Comparison of ENCODE assay signal across 9 mouse cellular contexts in genomic region chr17:10441501-10442111, GRCm38 (mm10).
A peak's percentile ranks its signal among the peaks of the same experiment; 100 is the strongest.
DNase-seq lines count a peak whose midpoint lies in the region; ATAC-seq and TF ChIP-seq lines count a peak whose summit lies in the region.
"Had no signal": no experiment of that assay in that cellular context is flagged by ENCODE, and none has a peak within 500 bp of the region (broad histone marks: within the 10 kb centered on the region; RNA-seq: fewer than 3 reads in every experiment).

No protein-coding gene starts in this region.

- WGBS in kidney, adult 2 months = 51% methylated on average over 16 of the region's 16 CpGs
- 30% methylated on average over 16 of the region's 16 CpGs for WGBS in forebrain, embryonic 10.5 days
- WGBS in midbrain, embryonic 13.5 days = 11% methylated on average over 16 of the region's 16 CpGs
- WGBS in intestine, postnatal 0 days = 59% methylated on average over 16 of the region's 16 CpGs

- no peaks in the 10 kb centered on the region for H3K36me3 ChIP-seq in kidney, adult 2 months (ENCODE audit: control insufficient read depth, insufficient read depth, low read length)
- H3K36me3 ChIP-seq in forebrain, embryonic 10.5 days (replicated peaks) = no peaks in the 10 kb centered on the region
- no peaks in the 10 kb centered on the region for H3K36me3 ChIP-seq in midbrain, embryonic 13.5 days
- H3K36me3 ChIP-seq in intestine, postnatal 0 days (ENCODE audit: control insufficient read depth, insufficient read depth) = no peaks in the 10 kb centered on the region

- peak; percentile 94 for ATAC-seq in midbrain, embryonic 13.5 days
- no peak for ATAC-seq in intestine, postnatal 0 days

- no peak overlapping the region for H3K27ac ChIP-seq in kidney, adult 2 months (ENCODE audit: insufficient read depth, low read depth, low read length)
- H3K27ac ChIP-seq in forebrain, embryonic 10.5 days = peak overlapping the region; percentile 85
- peak overlapping the region; percentile 68 for H3K27ac ChIP-seq in midbrain, embryonic 13.5 days
- H3K27ac ChIP-seq in intestine, postnatal 0 days (ENCODE audit: low read depth, low read length) = no peak overlapping the region

- TF ChIP-seq CTCF in kidney, adult 2 months (conservative IDR thresholded peaks at IDR 0.05; ENCODE audit: insufficient read depth, insufficient read length, low read depth, low read length) = no peak
- TF ChIP-seq CTCF in intestine, postnatal 0 days (IDR thresholded peaks at IDR 0.05; ENCODE audit: low read depth) = no peak

- no peak overlapping the region; the same call in 1 of the 2 replicates for H3K9ac ChIP-seq in midbrain, embryonic 13.5 days (replicated peaks)
- no peak overlapping the region for H3K9ac ChIP-seq in intestine, postnatal 0 days (ENCODE audit: low read depth, low read length)

- peaks cover 4% of the 10 kb centered on the region; the same call in 1 of the 2 replicates for H3K9me3 ChIP-seq in forebrain, embryonic 10.5 days
- no peaks in the 10 kb centered on the region for H3K9me3 ChIP-seq in midbrain, embryonic 13.5 days
- no peaks in the 10 kb centered on the region for H3K9me3 ChIP-seq in intestine, postnatal 0 days (ENCODE audit: control insufficient read depth)

- no peaks in the 10 kb centered on the region for H3K27me3 ChIP-seq in kidney, adult 2 months (replicated peaks; ENCODE audit: control insufficient read depth, insufficient read depth, low read length)
- no peaks in the 10 kb centered on the region for H3K27me3 ChIP-seq in forebrain, embryonic 10.5 days (ENCODE audit: poor library complexity, severe bottlenecking)
- no peaks in the 10 kb centered on the region for H3K27me3 ChIP-seq in midbrain, embryonic 13.5 days
- no peaks in the 10 kb centered on the region; the same call in 1 of the 2 replicates for H3K27me3 ChIP-seq in intestine, postnatal 0 days (replicated peaks; ENCODE audit: control insufficient read depth, insufficient read depth, low read length)
- H3K27me3 ChIP-seq: megakaryocyte, embryonic 14.5 days had no signal

- TF ChIP-seq POLR2A in kidney, adult 2 months (IDR thresholded peaks at IDR 0.05; ENCODE audit: low read depth, low read length) = no peak

- H3K4me2 ChIP-seq in midbrain, embryonic 13.5 days (replicated peaks) = peak overlapping the region; percentile 28
- no peak overlapping the region for H3K4me2 ChIP-seq in intestine, postnatal 0 days (replicated peaks; ENCODE audit: low read depth)

- no peaks in the 10 kb centered on the region for H3K4me1 ChIP-seq in kidney, adult 2 months (ENCODE audit: control insufficient read depth, insufficient read depth, low read length)
- peaks cover 23% of the 10 kb centered on the region for H3K4me1 ChIP-seq in forebrain, embryonic 10.5 days
- H3K4me1 ChIP-seq in midbrain, embryonic 13.5 days (replicated peaks) = peaks cover 26% of the 10 kb centered on the region
- no peaks in the 10 kb centered on the region for H3K4me1 ChIP-seq in intestine, postnatal 0 days (replicated peaks; ENCODE audit: control insufficient read depth, insufficient read depth, low read length)
- H3K4me1 ChIP-seq: megakaryocyte, embryonic 14.5 days had no signal

- H3K4me3 ChIP-seq in kidney, adult 2 months (ENCODE audit: insufficient read depth, low read depth, low read length) = no peak overlapping the region
- peak overlapping the region; percentile 22; the same call in 1 of the 2 replicates for H3K4me3 ChIP-seq in forebrain, embryonic 10.5 days
- no peak overlapping the region for H3K4me3 ChIP-seq in midbrain, embryonic 13.5 days (replicated peaks)
- H3K4me3 ChIP-seq in intestine, postnatal 0 days (ENCODE audit: low read depth, low read length) = no peak overlapping the region

- peak; percentile 12 to 14 for DNase-seq in kidney, postnatal 36 days
- no peak for DNase-seq in kidney, adult 2 months
- peak; percentile 4 for DNase-seq in Muller cell, postnatal 12 days (ENCODE audit: inconsistent ontology term)
- peak; percentile 22 for DNase-seq in forebrain, embryonic 10.5 days (ENCODE audit: extremely low spot score, low spot score)
- no peak for DNase-seq in urinary bladder, postnatal 10 days (ENCODE audit: low spot score)
- no peak for DNase-seq in natural killer cell, adult 2 months (ENCODE audit: low spot score in 2 of 2)

Comparison
In these comparisons a context has a peak if more than half of its experiments do, and no peak if none do; other contexts are left out.
1. DNase-seq: peak in kidney, postnatal 36 days (2 of 2), Muller cell, postnatal 12 days (single experiment) and forebrain, embryonic 10.5 days (single experiment); none in kidney, adult 2 months (single experiment), urinary bladder, postnatal 10 days (single experiment) and natural killer cell, adult 2 months (0 of 2).
2. H3K27ac ChIP-seq: peak in forebrain, embryonic 10.5 days (single experiment) and midbrain, embryonic 13.5 days (single experiment); none in kidney, adult 2 months (single experiment) and intestine, postnatal 0 days (single experiment).